Mouse (Mus musculus) ES-Bruce4 (cell line): ENCODE measurements around the gene Sympk.
A peak's percentile ranks its signal among the peaks of the same experiment; 100 is the strongest.

Source experiments
- CTCF ChIP-seq: IDR thresholded peaks from one replicate; pipeline ENCODE4 v1.8.1; 2011; ENCODE audit warnings: low read depth, low read length
- EP300 ChIP-seq: IDR thresholded peaks from 2 replicates; pipeline ENCODE4 v1.6.1; 2011; ENCODE audit warnings: low read depth, low read length; ENCODE audit not compliant: insufficient read depth
- POLR2A ChIP-seq: IDR thresholded peaks from one replicate; pipeline ENCODE4 v1.8.1; 2011; ENCODE audit warnings: low read length; ENCODE audit not compliant: insufficient read depth

DNA sequence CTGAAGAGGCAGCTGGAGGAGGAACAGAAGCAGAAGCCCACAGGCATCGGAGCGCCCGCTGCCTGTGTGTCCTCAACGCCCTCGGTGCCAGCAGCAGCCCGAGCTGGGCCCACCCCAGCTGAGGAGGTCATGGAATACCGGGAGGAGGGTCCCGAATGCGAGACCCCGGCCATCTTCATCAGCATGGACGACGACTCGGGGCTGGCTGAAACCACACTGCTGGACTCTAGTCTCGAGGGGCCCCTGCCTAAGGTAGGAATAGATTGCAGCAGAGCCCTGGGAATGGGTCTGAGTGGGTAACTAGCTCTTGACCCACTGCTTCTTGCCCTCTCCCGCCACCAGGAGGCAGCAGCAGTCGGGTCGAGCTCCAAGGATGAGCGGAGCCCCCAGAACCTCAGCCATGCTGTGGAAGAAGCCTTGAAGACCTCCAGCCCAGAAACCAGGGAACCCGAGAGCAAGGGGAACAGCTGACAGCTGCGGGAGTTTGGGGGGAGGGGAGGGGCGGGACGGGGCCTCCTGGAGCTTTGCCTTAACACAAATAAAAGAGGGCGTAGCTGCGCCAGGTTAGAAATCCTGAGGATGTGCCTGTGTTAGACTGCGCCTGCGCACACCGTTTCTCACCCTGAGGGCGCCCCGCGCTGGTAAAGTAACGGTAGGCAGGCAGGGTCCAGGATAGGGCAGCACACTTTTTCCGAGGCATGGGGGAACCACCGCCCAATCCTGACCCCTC lies 30.0 kb downstream of the Sympk start, which contains the start of gene Rsph6a:
- peak; percentile 69 for TF ChIP-seq CTCF
- TF ChIP-seq POLR2A, result no peak
- no peak for TF ChIP-seq EP300
